Mouse (Mus musculus) liver, embryonic 14.5 days (tissue): Measurements from ENCODE around the gene Mms19. TPM values are rescaled to one million over a fixed set of nuclear protein-coding genes. Genes with fewer than 3 reads are reported as not detected.

Experiments used
- ATAC-seq: fragments of 200-750 bp; cut with Nextera tagmentation; 2 replicates; pipeline ENCODE4 v1.8.0; 2017; ENCODE audit warnings: moderate number of reproducible peaks, mild to moderate bottlenecking, moderate library complexity; ENCODE audit not compliant: insufficient read depth
- DNase-seq, 3 experiments: peaks; one replicate each; pipeline ENCODE4 v3.0.0-alpha.2; 2012 to 2013; ENCODE audit warnings: low read depth in 3 of 3, low spot score in 3 of 3
- H3K27ac ChIP-seq: fragments of 300-500 bp; sonication (generic); 2 replicates; pipeline ENCODE4 v1.5.1; 2014; ENCODE audit warnings: moderate library complexity, mild to moderate bottlenecking, control low read depth, inconsistent platforms
- H3K27me3 ChIP-seq: fragments of 300-500 bp; sonication (generic); 2 replicates; pipeline ENCODE4 v1.6.1; 2014; ENCODE audit warnings: mild to moderate bottlenecking, low read length, moderate library complexity; ENCODE audit not compliant: control insufficient read depth, insufficient read depth
- H3K36me3 ChIP-seq: fragments of 300-500 bp; sonication (generic); replicated peaks from 2 replicates; pipeline ENCODE4 v1.6.1; 2014; ENCODE audit warnings: low read depth; ENCODE audit not compliant: control insufficient read depth, insufficient read depth
- H3K4me1 ChIP-seq, 2 experiments: fragments of 200-500 bp in 1 of 2; fragments of 300-500 bp in 1 of 2; sonication (generic) in 1 of 2; replicated peaks; 2 replicates each; pipeline ENCODE4 v1.6.1; 2012 to 2014; ENCODE audit warnings: antibody characterized with exemption in 1 of 2, inconsistent platforms in 1 of 2, low read length in 1 of 2; ENCODE audit not compliant: control insufficient read depth in 2 of 2, insufficient read depth in 2 of 2
- H3K4me2 ChIP-seq: fragments of 300-500 bp; sonication (generic); 2 replicates; pipeline ENCODE4 v1.6.1; 2014; ENCODE audit warnings: low read depth, mild to moderate bottlenecking, control low read depth, moderate library complexity
- H3K4me3 ChIP-seq, 2 experiments: fragments of 200-500 bp in 1 of 2; fragments of 300-500 bp in 1 of 2; sonication (generic) in 1 of 2; 2 replicates each; pipeline ENCODE4 v1.5.1; 2012 to 2014; ENCODE audit warnings: low read depth in 2 of 2, low read length in 2 of 2, mild to moderate bottlenecking in 2 of 2, control low read depth in 1 of 2, inconsistent platforms in 1 of 2, moderate library complexity in 1 of 2; ENCODE audit not compliant: insufficient read depth in 1 of 2
- H3K9ac ChIP-seq: fragments of 300-500 bp; sonication (generic); replicated peaks from 2 replicates; pipeline ENCODE4 v1.6.1; 2014; ENCODE audit warnings: mild to moderate bottlenecking, control low read depth, moderate library complexity
- H3K9me3 ChIP-seq: fragments of 300-500 bp; sonication (generic); 2 replicates; pipeline ENCODE4 v1.6.1; 2016; ENCODE audit warnings: low read length, mixed read lengths; ENCODE audit not compliant: control insufficient read depth
- CTCF ChIP-seq: IDR thresholded peaks from 2 replicates; pipeline ENCODE4 v1.5.1; 2016; ENCODE audit warnings: antibody characterized with exemption, low read depth, control low read depth
- EP300 ChIP-seq: IDR thresholded peaks from 2 replicates; pipeline ENCODE4 v1.6.1; 2016; ENCODE audit warnings: antibody characterized with exemption, low read depth
- WGBS: fragments of 180-500 bp; shearing (Covaris S2); extraction: QIAGEN DNeasy Blood & Tissue Kit; methylation state at CpG from one replicate; pipeline ENCODE4 v1.1.7; 2014; ENCODE audit not compliant: insufficient replicate concordance; 5-methylcytosine and 5-hydroxymethylcytosine counted together
- polyA plus RNA-seq, 2 experiments: library from polyadenylated mRNA; depleted of rRNA in 1 of 2; stranded (reverse) in 1 of 2; unstranded in 1 of 2; fragments of >200 nt; fragmentation: Nextera tagmentation in 1 of 2; extraction: Ambion mirVana in 1 of 2; gene quantifications; 2 replicates each; pipeline versions ENCODE4 v1.2.1 to v1.2.3; 2012 to 2014

The Mms19 gene
- polyA plus RNA-seq, 2 experiments = 10.8 to 18.2 TPM

DNA sequence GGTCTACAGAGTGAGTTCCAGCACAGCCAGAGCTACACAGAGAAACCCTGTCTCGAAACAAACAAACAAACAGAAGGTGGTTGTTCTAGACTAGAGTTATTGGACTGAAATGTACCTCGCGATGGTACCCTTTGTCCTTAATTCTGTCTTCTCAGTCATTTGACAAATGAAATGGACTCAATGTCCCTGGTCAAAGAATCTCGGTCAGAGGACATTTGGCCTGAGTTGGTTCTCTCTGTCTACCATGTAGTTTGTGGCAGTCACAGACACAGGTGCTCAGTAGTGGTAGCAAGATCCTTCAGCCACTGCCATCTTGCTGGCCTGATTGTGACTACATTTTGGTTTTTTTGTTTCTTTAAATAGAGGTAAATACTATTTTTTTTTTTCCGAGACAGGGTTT is 5.0 kb upstream of the Mms19 start:
- no peaks in the 10 kb centered on the region for H3K36me3 ChIP-seq
- peaks cover 25% of the 10 kb centered on the region for H3K27me3 ChIP-seq
- H3K4me2 ChIP-seq = no peak overlapping the region
- no peak overlapping the region for H3K27ac ChIP-seq
- no peaks in the 10 kb centered on the region for H3K9me3 ChIP-seq
- WGBS = 73% methylated on average over 5 of the region's 5 CpGs
- no peak for DNase-seq
- no peak overlapping the region for H3K9ac ChIP-seq
- no peaks in the 10 kb centered on the region for H3K4me1 ChIP-seq
- TF ChIP-seq CTCF = no peak
- no peak for TF ChIP-seq EP300
- no peak for ATAC-seq
- H3K4me3 ChIP-seq = no peak overlapping the region

DNA sequence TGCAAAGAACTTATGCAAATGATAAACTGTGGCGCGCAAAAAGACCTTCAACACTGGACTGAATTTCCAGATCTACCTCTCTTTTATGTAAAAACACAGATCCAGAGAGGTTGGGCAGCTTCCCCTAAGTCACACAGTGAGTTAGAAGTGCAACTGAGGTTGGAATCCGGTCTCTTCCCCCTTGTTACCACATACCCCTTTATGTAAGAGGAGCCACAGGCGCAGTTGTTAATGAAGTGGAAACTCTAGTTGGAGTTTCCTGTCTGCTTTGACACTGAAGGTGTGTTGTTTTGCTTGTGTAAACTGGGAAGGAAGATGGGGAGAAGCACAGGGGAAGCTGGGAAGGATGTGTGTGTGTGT is 1.8 kb upstream of the Mms19 start:
- Histone ChIP-seq H3K27ac (no peak overlapping the region), H3K27me3 (peaks cover 25% of the 10 kb centered on the region), H3K4me3 (peak overlapping the region; percentile 61 to 97), H3K9ac (no peak overlapping the region), H3K4me2 (peak overlapping the region; percentile 78), H3K4me1 (0 out of 4 replicates have a peak, but pooled peaks cover 0 to 2% of the 10 kb centered on the region in 2 experiments), H3K9me3 (no peaks in the 10 kb centered on the region), H3K36me3 (no peaks in the 10 kb centered on the region)
- WGBS = 9% methylated on average over 4 of the region's 4 CpGs
- DNase-seq = no peak
- TF ChIP-seq CTCF (no peak), EP300 (no peak)
- ATAC-seq = no peak

GRCm38 (mm10) chr19:41981931-41982790 is 1.2 kb upstream of the Mms19 start:
- Histone ChIP-seq H3K27ac (no peak overlapping the region), H3K4me3 (peak overlapping the region; percentile 61 to 97), H3K4me2 (peak overlapping the region; percentile 78), H3K36me3 (no peaks in the 10 kb centered on the region), H3K27me3 (peaks cover 25% of the 10 kb centered on the region), H3K9me3 (no peaks in the 10 kb centered on the region), H3K4me1 (0 out of 4 replicates have a peak, but pooled peaks cover 0 to 2% of the 10 kb centered on the region in 2 experiments), H3K9ac (peak overlapping the region; percentile 58)
- DNase-seq (no peak), ATAC-seq (no peak)
- TF ChIP-seq CTCF (no peak), EP300 (no peak)
- WGBS = under 1% methylated on average over 74 of the region's 74 CpGs

- H3K4me1 ChIP-seq = 0 out of 4 replicates have a peak, but pooled peaks cover 0 to 2% of the 10 kb centered on the region in 2 experiments
- H3K4me3 ChIP-seq = peak within 1 kb of the TSS; percentile 84 to 97
- no peak for DNase-seq
- H3K9ac ChIP-seq = peak within 1 kb of the TSS; percentile 81
- peak within 1 kb of the TSS; percentile 78 for H3K4me2 ChIP-seq
- H3K36me3 ChIP-seq = no peaks in the 10 kb centered on the region; the same call in 1 of the 2 replicates
- H3K9me3 ChIP-seq = no peaks in the 10 kb centered on the region
- 0% methylated on average over 31 of the region's 33 CpGs for WGBS
- H3K27ac ChIP-seq = peak within 1 kb of the TSS; percentile 89
- H3K27me3 ChIP-seq = peaks cover 25% of the 10 kb centered on the region
- no peak for TF ChIP-seq CTCF
- TF ChIP-seq EP300 = no peak
- ATAC-seq = no peak
Observed at GRCm38 (mm10) chr19:41981595-41981927, 604 bp upstream of the Mms19 start, which contains the start of gene Ubtd1. Ubtd1 (plus strand) TSS chr19:41981763.

- under 1% methylated on average over 16 of the region's 16 CpGs for WGBS
- TF ChIP-seq CTCF (no peak), EP300 (no peak)
Observed at GRCm38 (mm10) chr19:41980422-41980818, 537 bp downstream of the Mms19 start.

More at GRCm38 (mm10) chr19:41980422-41980818, 537 bp downstream of the Mms19 start:
- H3K4me2 ChIP-seq = peak overlapping the region; percentile 78
- ATAC-seq (no peak), DNase-seq (peak; percentile 26 to 59 (median 31))
- peak overlapping the region; percentile 81 for H3K9ac ChIP-seq
- H3K4me3 ChIP-seq = peak overlapping the region; percentile 84 to 97
- peaks cover 25% of the 10 kb centered on the region for H3K27me3 ChIP-seq
- peak overlapping the region; percentile 89 for H3K27ac ChIP-seq
- H3K36me3 ChIP-seq = no peaks in the 10 kb centered on the region; the same call in 1 of the 2 replicates
- H3K9me3 ChIP-seq = no peaks in the 10 kb centered on the region
- 0 out of 4 replicates have a peak, but pooled peaks cover 0 to 2% of the 10 kb centered on the region in 2 experiments for H3K4me1 ChIP-seq
